19 mouse cellular contexts compared by ENCODE assay signal in the genomic region with DNA sequence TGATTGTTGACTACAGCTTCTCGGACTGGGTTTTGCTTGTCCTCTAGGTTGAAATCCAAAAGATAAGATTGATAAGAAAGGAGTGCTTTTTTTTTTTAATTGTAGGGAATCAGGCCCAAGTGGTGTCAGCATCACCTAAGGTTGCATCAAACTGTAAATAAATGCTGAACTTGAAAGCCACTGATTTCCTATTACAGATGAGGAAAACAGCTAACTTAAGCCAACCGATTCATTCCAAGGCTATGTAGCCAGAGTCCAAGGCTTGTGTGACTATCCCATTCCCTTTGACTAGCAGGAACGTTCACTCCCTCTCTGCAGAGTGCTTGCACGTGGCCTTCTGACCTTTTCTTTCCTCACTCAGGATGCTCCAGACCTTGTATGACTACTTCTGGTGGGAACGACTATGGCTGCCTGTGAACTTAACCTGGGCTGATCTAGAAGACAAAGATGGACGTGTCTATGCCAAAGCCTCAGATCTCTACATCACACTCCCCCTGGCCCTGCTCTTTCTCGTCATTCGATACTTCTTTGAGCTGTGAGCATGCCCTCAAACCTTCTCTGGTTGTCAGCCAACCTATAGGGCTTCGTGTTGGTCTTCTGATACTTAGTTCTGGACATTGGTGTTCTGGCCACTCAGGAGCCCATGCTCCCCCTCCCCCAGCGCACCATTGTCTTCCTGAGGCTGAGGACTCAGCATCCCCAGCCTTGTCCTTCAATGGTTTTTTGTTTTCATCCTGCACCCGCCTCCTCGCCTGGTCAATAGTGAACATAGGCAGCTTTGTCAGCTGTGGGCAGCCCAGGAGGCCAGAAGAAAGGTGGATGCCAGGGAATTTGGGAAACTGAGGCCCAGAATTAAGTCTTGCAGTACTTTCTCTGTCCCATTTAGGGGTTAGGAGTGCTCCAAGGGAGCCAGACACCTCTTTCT. TPM values are rescaled to one million over a fixed set of nuclear protein-coding genes. Genes with fewer than 3 reads are reported as not detected.
DNase-seq lines count a peak whose midpoint lies in the region; TF ChIP-seq lines count a peak whose summit lies in the region.
"Had no signal": no experiment of that assay in that cellular context is flagged by ENCODE, and none has a peak within 500 bp of the region (broad histone marks: within the 10 kb centered on the region; RNA-seq: fewer than 3 reads in every experiment).

No protein-coding gene starts in this region.

- TF ChIP-seq CTCF in layer of hippocampus, adult 2 months (conservative IDR thresholded peaks at IDR 0.05): no peak

- intact Hi-C loops in gastrocnemius, postnatal 14 days (cut with DNase I; ENCODE audit: low total_unique reads): no loop called here

- peak; percentile 40 for DNase-seq in adrenal gland, postnatal 14 days
- no peak for DNase-seq in adrenal gland, postnatal 10 days
- no peak for DNase-seq in layer of hippocampus, adult 2 months (ENCODE audit: low spot score in 2 of 2)
- DNase-seq in layer of hippocampus, postnatal 14 days (ENCODE audit: low spot score in 2 of 2): no peak
- DNase-seq in right cerebral cortex, adult 18-20 months: peak; percentile 48
- DNase-seq in right cerebral cortex, postnatal 25 days: no peak
- DNase-seq in testis, postnatal 14 days (ENCODE audit: low spot score): no peak
- DNase-seq in gastrocnemius, postnatal 14 days: no peak
- DNase-seq: cerebellum, adult 11 months; cerebellum, postnatal 10 days; gastrocnemius, postnatal 25 days; heart, postnatal 10 days; thymus, adult 18-20 months; thymus, postnatal 4 days had no signal

- H3K27ac ChIP-seq in layer of hippocampus, adult 2 months: peak overlapping the region; percentile 75
- H3K27ac ChIP-seq: embryonic facial prominence, embryonic 13.5 days; limb, embryonic 13.5 days; neural tube, embryonic 12.5 days had no signal

- peak overlapping the region; percentile 17; the same call in 1 of the 2 replicates for H3K4me3 ChIP-seq in layer of hippocampus, adult 2 months
- H3K4me3 ChIP-seq: embryonic facial prominence, embryonic 13.5 days; heart, embryonic 10.5 days; limb, embryonic 13.5 days; lung, embryonic 15.5 days; neural tube, embryonic 12.5 days had no signal

RNA-seq across cellular contexts. Expression of gene Cers2, which starts 5.4 kb away (rescaled TPM):
- 181 and 196 TPM in 2 replicates for total RNA-seq in adrenal gland, postnatal 14 days (2021)
- 100 to 1,000 TPM; 138 to 147 TPM for total RNA-seq in adrenal gland, postnatal 10 days (2021)
- 10 to 100 TPM; 53.1 to 63.3 TPM for total RNA-seq in layer of hippocampus, adult 2 months (2021)
- 10 to 100 TPM; 60.8 to 62.0 TPM for total RNA-seq in layer of hippocampus, postnatal 14 days (2021)
- 10 to 100 TPM; 27.8 to 33.2 TPM for total RNA-seq in gastrocnemius, postnatal 14 days (2021)

RNA-seq across cellular contexts. Expression of gene Anxa9, which starts 13.0 kb away (rescaled TPM):
- 1.1 and 1.6 TPM in 2 replicates for total RNA-seq in adrenal gland, postnatal 14 days (2021)
- total RNA-seq in adrenal gland, postnatal 10 days (2021): 1 to 10 TPM; 1.1 to 1.3 TPM
- total RNA-seq in layer of hippocampus, adult 2 months (2021): 1 to 10 TPM; 1.5 TPM
- under 1 TPM; 0.51 to 0.95 TPM for total RNA-seq in layer of hippocampus, postnatal 14 days (2021)
- total RNA-seq in gastrocnemius, postnatal 14 days (2021): under 1 TPM; 0.18 to 0.27 TPM

RNA-seq across cellular contexts. Expression of gene Setdb1, which starts 37.0 kb away (rescaled TPM):
- total RNA-seq in adrenal gland, postnatal 14 days (2021): 27.1 and 28.0 TPM in 2 replicates
- total RNA-seq in adrenal gland, postnatal 10 days (2021): 10 to 100 TPM; 23.8 to 30.8 TPM
- total RNA-seq in layer of hippocampus, adult 2 months (2021): 10 to 100 TPM; 37.7 to 39.2 TPM
- 10 to 100 TPM; 40.7 to 40.8 TPM for total RNA-seq in layer of hippocampus, postnatal 14 days (2021)
- total RNA-seq in gastrocnemius, postnatal 14 days (2021): 10 to 100 TPM; 10.4 to 12.8 TPM

RNA-seq across cellular contexts. Expression of gene Prune1, which starts 38.1 kb away (rescaled TPM):
- total RNA-seq in adrenal gland, postnatal 14 days (2021): 21.6 and 24.0 TPM in 2 replicates
- total RNA-seq in adrenal gland, postnatal 10 days (2021): 10 to 100 TPM; 22.2 to 27.9 TPM
- 10 to 100 TPM; 22.0 to 22.4 TPM for total RNA-seq in layer of hippocampus, adult 2 months (2021)
- 10 to 100 TPM; 26.8 to 26.9 TPM for total RNA-seq in layer of hippocampus, postnatal 14 days (2021)
- 10 to 100 TPM; 35.3 to 35.6 TPM for total RNA-seq in gastrocnemius, postnatal 14 days (2021)

RNA-seq across cellular contexts. Expression of gene Mindy1, which starts 38.8 kb away (rescaled TPM):
- 78.9 and 104 TPM in 2 replicates for total RNA-seq in adrenal gland, postnatal 14 days (2021)
- 10 to 100 TPM; 71.2 to 78.1 TPM for total RNA-seq in adrenal gland, postnatal 10 days (2021)
- 10 to 100 TPM; 19.1 to 22.7 TPM for total RNA-seq in layer of hippocampus, adult 2 months (2021)
- total RNA-seq in layer of hippocampus, postnatal 14 days (2021): 10 to 100 TPM; 26.2 to 28.5 TPM
- total RNA-seq in gastrocnemius, postnatal 14 days (2021): 10 to 100 TPM; 19.6 to 22.5 TPM

Comparison
In these comparisons a context has a peak if more than half of its experiments do, and no peak if none do; other contexts are left out.
1. DNase-seq: peak in adrenal gland, postnatal 14 days (single experiment) and right cerebral cortex, adult 18-20 months (single experiment); none in adrenal gland, postnatal 10 days (single experiment), layer of hippocampus, adult 2 months (0 of 2), layer of hippocampus, postnatal 14 days (0 of 2), right cerebral cortex, postnatal 25 days (single experiment), testis, postnatal 14 days (single experiment) and gastrocnemius, postnatal 14 days (single experiment).